In genomic region chr1:194746332-194747249, GRCm38 (mm10) we compare ENCODE assay signal across 8 mouse cellular contexts.
DNase-seq lines count a peak whose midpoint lies in the region; ATAC-seq and TF ChIP-seq lines count a peak whose summit lies in the region.

No protein-coding gene starts in this region.

- no peak overlapping the region for H3K4me2 ChIP-seq in forebrain, postnatal 0 days (ENCODE audit: low read depth)
- no peak overlapping the region for H3K4me2 ChIP-seq in hindbrain, embryonic 14.5 days (replicated peaks)

- WGBS in forebrain, postnatal 0 days: 11% methylated on average over 6 of the region's 6 CpGs
- WGBS in hindbrain, embryonic 14.5 days: 12% methylated on average over 6 of the region's 6 CpGs

- H3K9ac ChIP-seq in forebrain, postnatal 0 days: no peak overlapping the region
- H3K9ac ChIP-seq in hindbrain, embryonic 14.5 days: no peak overlapping the region

- H3K36me3 ChIP-seq in forebrain, postnatal 0 days (ENCODE audit: insufficient read depth): peaks cover 23% of the 10 kb centered on the region
- H3K36me3 ChIP-seq in hindbrain, embryonic 14.5 days (replicated peaks; ENCODE audit: control insufficient read depth, insufficient read depth): peaks cover 26% of the 10 kb centered on the region

- H3K27me3 ChIP-seq in forebrain, postnatal 0 days (ENCODE audit: insufficient read depth, low read length): no peaks in the 10 kb centered on the region
- no peaks in the 10 kb centered on the region for H3K27me3 ChIP-seq in hindbrain, embryonic 14.5 days (ENCODE audit: control insufficient read depth, insufficient read depth, low read length)

- peaks cover 17% of the 10 kb centered on the region; the same call in 1 of the 2 replicates for H3K4me1 ChIP-seq in forebrain, postnatal 0 days (ENCODE audit: insufficient read depth)
- peaks cover 12% of the 10 kb centered on the region for H3K4me1 ChIP-seq in hindbrain, embryonic 14.5 days (replicated peaks; ENCODE audit: control insufficient read depth, insufficient read depth, low read length)

- H3K9me3 ChIP-seq in forebrain, postnatal 0 days (ENCODE audit: low read length): no peaks in the 10 kb centered on the region
- H3K9me3 ChIP-seq in hindbrain, embryonic 14.5 days (ENCODE audit: control insufficient read depth, low read length): no peaks in the 10 kb centered on the region

- peak overlapping the region; percentile 40; the same call in 1 of the 2 replicates for H3K27ac ChIP-seq in forebrain, postnatal 0 days (ENCODE audit: low read depth, low read length)
- H3K27ac ChIP-seq in hindbrain, embryonic 14.5 days: peak overlapping the region; percentile 66

- H3K4me3 ChIP-seq in forebrain, postnatal 0 days (ENCODE audit: low read depth, low read length): no peak overlapping the region
- no peak overlapping the region for H3K4me3 ChIP-seq in hindbrain, embryonic 14.5 days (replicated peaks; ENCODE audit: low read length)

- ATAC-seq in forebrain, postnatal 0 days: peak; percentile 86
- peak; percentile 91 for ATAC-seq in hindbrain, embryonic 14.5 days (ENCODE audit: low FRiP score)
- ATAC-seq in CD4-positive, CD25-positive, alpha-beta regulatory T cell, adult 4 months: no peak

- DNase-seq in R1 (ENCODE audit: low read depth, low spot score): peak; percentile 53
- peak; percentile 74 for DNase-seq in brain, embryonic 18.5 days (ENCODE audit: low read depth, low spot score)
- DNase-seq in forebrain, postnatal 0 days: peak; percentile 86
- peak; percentile 79 for DNase-seq in hindbrain, embryonic 14.5 days (ENCODE audit: low spot score)
- DNase-seq in layer of hippocampus, postnatal 14 days (ENCODE audit: low spot score in 2 of 2): peak; percentile 57 to 76
- peak; percentile 72 for DNase-seq in lung, postnatal 25 days (ENCODE audit: low spot score)
- DNase-seq in right cerebral cortex, postnatal 4 days: peak; percentile 78

- no peak for TF ChIP-seq CTCF in forebrain, postnatal 0 days (IDR thresholded peaks at IDR 0.05; ENCODE audit: low read depth)
